35 mouse cellular contexts compared by ENCODE assay signal in genomic region chr1:124410236-124410635, GRCm38 (mm10).
"Had no signal": no experiment of that assay in that cellular context is flagged by ENCODE, and none has a peak within 500 bp of the region (broad histone marks: within the 10 kb centered on the region; RNA-seq: fewer than 3 reads in every experiment).

No protein-coding gene starts in this region.

- H3K36me3 ChIP-seq: heart, embryonic 10.5 days; heart, embryonic 12.5 days; heart, embryonic 13.5 days; heart, embryonic 15.5 days; hindbrain, embryonic 10.5 days; hindbrain, embryonic 12.5 days; hindbrain, embryonic 13.5 days; hindbrain, embryonic 15.5 days; intestine, embryonic 15.5 days; kidney, embryonic 15.5 days had no signal

- H3K9ac ChIP-seq: heart, embryonic 12.5 days; heart, embryonic 13.5 days; heart, embryonic 15.5 days; hindbrain, embryonic 12.5 days; hindbrain, embryonic 13.5 days; hindbrain, embryonic 14.5 days; hindbrain, embryonic 15.5 days; intestine, embryonic 15.5 days; kidney, embryonic 15.5 days had no signal

- ATAC-seq: hindbrain, embryonic 16.5 days; hindbrain, postnatal 0 days; inflammation-experienced regulatory T-cells, adult 6 months; intestine, embryonic 15.5 days; intestine, embryonic 16.5 days; intestine, postnatal 0 days had no signal

- H3K27ac ChIP-seq: heart, embryonic 10.5 days; heart, embryonic 13.5 days; heart, embryonic 15.5 days; hindbrain, embryonic 10.5 days; hindbrain, embryonic 12.5 days; hindbrain, embryonic 13.5 days; hindbrain, embryonic 14.5 days; hindbrain, embryonic 15.5 days; hindbrain, postnatal 0 days; intestine, embryonic 15.5 days; kidney, embryonic 15.5 days; kidney, postnatal 0 days; layer of hippocampus, adult 2 months had no signal

- H3K27me3 ChIP-seq: heart, embryonic 12.5 days; heart, embryonic 13.5 days; heart, embryonic 15.5 days; hindbrain, embryonic 12.5 days; hindbrain, embryonic 13.5 days; hindbrain, embryonic 15.5 days; intestine, embryonic 15.5 days; kidney, embryonic 15.5 days had no signal

- H3K9me3 ChIP-seq: heart, embryonic 10.5 days; heart, embryonic 12.5 days; heart, embryonic 13.5 days; heart, embryonic 15.5 days; hindbrain, embryonic 10.5 days; hindbrain, embryonic 12.5 days; hindbrain, embryonic 13.5 days; hindbrain, embryonic 15.5 days; intestine, embryonic 15.5 days; kidney, embryonic 15.5 days had no signal

- H3K4me2 ChIP-seq: heart, embryonic 11.5 days; heart, embryonic 12.5 days; heart, embryonic 13.5 days; heart, embryonic 15.5 days; hindbrain, embryonic 12.5 days; hindbrain, embryonic 13.5 days; hindbrain, embryonic 14.5 days; hindbrain, embryonic 15.5 days; intestine, embryonic 15.5 days; kidney, embryonic 15.5 days had no signal

- H3K4me3 ChIP-seq: heart, embryonic 10.5 days; heart, embryonic 12.5 days; heart, embryonic 13.5 days; heart, embryonic 15.5 days; hindbrain, embryonic 10.5 days; hindbrain, embryonic 12.5 days; hindbrain, embryonic 13.5 days; hindbrain, embryonic 15.5 days; intestine, embryonic 15.5 days; kidney, embryonic 15.5 days; layer of hippocampus, adult 2 months had no signal

- H3K4me1 ChIP-seq: heart, embryonic 10.5 days; heart, embryonic 12.5 days; heart, embryonic 13.5 days; heart, embryonic 15.5 days; hindbrain, embryonic 10.5 days; hindbrain, embryonic 12.5 days; hindbrain, embryonic 13.5 days; hindbrain, embryonic 15.5 days; intestine, embryonic 15.5 days; kidney, embryonic 15.5 days had no signal

- DNase-seq: heart, postnatal 10 days; heart, postnatal 14 days; heart, postnatal 36 days; heart, postnatal 4 days; kidney, adult 11 months; kidney, adult 18-20 months; kidney, adult 2 months; kidney, adult 8-10 months; kidney, adult 9 months; kidney, postnatal 10 days; kidney, postnatal 14 days; kidney, postnatal 25 days; kidney, postnatal 36 days; kidney, postnatal 4 days; layer of hippocampus, adult 9-11 months; layer of hippocampus, postnatal 36 days had no signal
